Mouse (Mus musculus): ENCODE data around the gene Gm15128. TPM values are rescaled to one million over a fixed set of nuclear protein-coding genes. Genes with fewer than 3 reads are reported as not detected.
"Not testable (repeated sequence)": the region's sequence is repeated elsewhere in the genome, so short reads cannot be mapped to it uniquely, and the experiment has no call there.

The Gm15128 gene
- total RNA-seq (2021): not detected in 2 replicates
- long read RNA-seq, experiment 1: 0 reads
- long read RNA-seq, experiment 2: 0 reads

DNA sequence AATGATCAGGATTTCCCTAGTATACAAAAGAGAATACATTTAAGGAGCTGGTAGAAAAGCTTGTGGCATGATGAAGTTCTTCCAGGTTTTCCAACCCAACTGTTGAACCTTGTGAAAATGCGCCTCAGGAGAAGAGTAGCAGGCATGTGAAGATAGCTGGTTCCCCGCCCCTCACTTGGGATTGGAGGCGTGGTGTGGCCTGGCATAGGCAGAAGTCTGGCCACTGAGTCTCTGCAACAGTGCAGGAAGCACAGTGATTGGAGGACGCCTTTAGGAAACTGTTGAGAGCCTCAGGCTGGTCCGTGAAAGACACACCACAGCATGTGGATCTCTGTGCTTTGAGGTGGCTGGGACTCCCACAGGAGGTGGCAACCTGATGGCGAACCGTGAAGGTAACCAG is at the start of gene Gm15128:
TSS of gene Gm15128 (plus strand) at position 301 of the 400 bp plus-strand sequence.
- DNase-seq: not testable (repeated sequence)

Other genes starting within 250 kb of the Gm15128 start
- 23.4 and 24.7 TPM in 2 replicates for gene Lrch2, start 211.9 kb upstream of the Gm15128 start, total RNA-seq (2021)
- gene Gm15080, start 227.0 kb downstream of the Gm15128 start, total RNA-seq (2021): not detected in 2 replicates

Data from adrenal gland, postnatal 14 days (tissue).